Mouse (Mus musculus) thymus, postnatal 4 days (tissue): ENCODE data around the gene Btnl2.
"Not testable (repeated sequence)": the region's sequence is repeated elsewhere in the genome, so short reads cannot be mapped to it uniquely, and the experiment has no call there.

Experiments
- DNase-seq: peaks from one replicate; pipeline ENCODE4 v3.0.0; 2021

The Btnl2 gene

DNA sequence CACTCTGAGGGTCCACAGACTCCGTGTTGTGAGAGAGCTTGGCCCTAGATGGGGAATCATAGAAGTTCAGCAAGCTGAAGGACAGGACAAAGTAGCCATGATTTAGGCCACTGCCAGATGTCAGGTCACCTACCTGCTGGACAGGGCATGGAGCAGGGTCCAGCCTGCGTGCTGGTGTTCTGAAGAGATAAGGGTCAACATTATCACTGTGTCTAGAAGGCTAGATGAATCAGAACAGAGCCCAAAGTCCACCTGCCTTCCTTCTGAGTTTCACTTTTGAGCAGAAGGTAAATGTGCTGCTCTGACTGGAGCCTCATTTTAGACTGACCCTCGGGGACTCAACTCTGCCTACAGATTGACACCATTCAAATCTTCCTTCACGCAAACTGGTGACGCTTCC is at the start of gene Btnl2:
TSS of gene Btnl2 (plus strand) at position 284 of the 400 bp plus-strand sequence.
- no peak for DNase-seq

DNA sequence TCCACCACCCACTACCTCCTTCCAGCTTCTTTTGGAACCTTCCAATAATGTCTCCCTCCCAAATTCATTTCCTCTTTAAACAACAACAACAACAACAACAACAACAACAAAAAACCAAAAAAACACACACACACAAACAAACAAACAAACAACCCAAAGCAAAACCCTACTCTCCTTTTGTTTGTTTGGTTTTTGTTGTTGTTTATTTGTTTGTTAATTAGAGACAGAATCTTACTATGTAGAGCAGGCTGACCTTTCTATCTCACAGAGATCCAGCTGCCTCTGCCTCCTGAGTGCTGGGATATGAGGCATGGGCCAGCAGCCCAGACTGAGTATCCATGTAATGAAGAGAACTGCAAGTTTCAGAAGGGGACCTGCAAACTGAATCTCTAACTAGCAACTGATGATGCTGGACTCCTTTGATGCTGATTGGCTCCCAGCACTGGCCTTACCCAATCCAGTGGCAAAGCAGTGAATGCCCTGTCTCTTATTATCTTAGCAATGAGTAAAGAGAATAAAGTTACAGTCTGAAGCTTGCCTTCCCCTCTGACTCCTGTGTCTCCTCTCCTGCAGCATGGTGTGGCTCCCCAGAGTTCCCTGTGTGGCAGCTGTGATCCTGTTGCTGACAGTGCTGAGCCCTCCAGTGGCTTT is 49.1 kb upstream of the Btnl2 start, which contains the start of gene H2-Eb1:
TSS of gene H2-Eb1 (plus strand) at position 488 of the 651 bp plus-strand sequence.
- peak; percentile 86 for DNase-seq

DNA sequence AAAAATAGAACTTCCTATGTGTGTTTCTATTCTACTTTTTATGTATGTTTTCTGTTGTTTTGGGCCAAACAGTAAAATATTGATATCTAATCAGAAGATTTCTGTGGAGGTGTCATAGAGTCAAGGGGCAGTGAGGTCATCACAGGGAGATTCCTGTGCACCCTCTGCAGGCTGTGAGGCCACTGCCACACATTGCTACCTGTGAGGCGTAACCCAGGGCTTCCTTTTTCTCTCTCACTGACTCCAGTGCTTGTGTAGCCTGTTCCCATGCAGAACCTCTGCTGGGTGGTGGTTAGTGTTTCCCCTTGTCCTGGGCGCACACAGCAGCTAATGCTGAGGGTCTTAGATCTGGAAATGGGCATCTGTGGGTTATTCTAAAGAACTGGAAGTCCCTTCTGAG is 48.2 kb upstream of the Btnl2 start:
- DNase-seq: no peak

DNA sequence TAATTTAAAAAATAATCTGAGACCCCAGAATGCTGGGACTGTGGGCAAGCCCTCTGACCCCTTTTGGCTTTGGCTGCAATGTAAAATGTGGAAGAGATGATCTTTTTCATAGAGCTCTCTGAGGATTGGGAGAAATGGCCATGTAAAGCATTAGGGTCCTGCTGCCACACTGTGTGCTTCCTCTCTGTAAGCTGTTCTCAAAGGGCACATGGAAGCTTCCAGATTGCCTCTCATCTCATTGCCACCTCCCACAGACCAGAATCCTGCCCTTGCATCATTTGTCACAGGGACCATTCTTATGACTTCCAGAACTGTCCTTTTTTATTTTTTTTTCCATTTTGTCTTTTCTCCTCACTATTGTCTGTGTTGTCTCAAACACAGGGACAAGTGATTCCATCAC is 47.4 kb upstream of the Btnl2 start:
- DNase-seq: no peak

DNA sequence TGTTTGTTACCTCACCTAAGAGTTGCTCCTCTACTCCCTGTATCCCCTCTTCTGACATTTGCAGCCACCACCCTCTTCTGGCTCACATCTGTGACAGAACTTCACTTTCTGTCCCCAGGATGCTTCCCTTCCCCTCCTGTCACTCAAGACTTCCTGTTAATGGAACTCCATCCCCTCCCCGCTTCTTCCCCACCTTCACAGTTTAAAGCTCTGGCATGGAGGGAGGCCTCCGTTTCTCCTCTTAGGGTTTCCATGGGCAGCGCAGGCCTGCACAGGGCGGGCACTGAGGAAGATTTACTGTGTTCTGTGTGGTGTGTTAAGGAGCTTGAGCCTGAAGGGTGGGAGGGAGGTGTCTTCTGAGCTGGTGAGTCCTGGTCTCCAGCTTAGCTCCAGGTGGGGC is 46.5 kb upstream of the Btnl2 start:
- no peak for DNase-seq

DNA sequence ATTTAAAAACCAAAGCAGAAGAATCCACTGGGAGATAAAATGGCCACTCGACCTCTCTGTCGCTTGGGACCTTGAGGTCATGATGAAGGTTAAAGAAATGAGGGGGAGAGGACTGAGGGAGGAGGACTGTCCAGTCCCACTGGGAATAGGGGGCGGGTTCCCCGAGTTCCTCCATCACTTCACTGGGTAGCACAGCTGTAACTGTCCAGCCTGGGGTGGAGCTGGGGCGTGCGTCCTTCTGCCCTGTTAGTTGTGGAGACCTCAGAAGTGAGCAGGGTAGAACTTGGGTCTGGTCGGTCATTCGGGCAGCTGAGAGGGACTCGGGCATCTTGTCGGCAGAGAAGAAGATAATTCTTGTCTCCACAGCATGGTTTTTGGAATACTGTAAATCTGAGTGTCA is 45.4 kb upstream of the Btnl2 start:
- no peak for DNase-seq

DNA sequence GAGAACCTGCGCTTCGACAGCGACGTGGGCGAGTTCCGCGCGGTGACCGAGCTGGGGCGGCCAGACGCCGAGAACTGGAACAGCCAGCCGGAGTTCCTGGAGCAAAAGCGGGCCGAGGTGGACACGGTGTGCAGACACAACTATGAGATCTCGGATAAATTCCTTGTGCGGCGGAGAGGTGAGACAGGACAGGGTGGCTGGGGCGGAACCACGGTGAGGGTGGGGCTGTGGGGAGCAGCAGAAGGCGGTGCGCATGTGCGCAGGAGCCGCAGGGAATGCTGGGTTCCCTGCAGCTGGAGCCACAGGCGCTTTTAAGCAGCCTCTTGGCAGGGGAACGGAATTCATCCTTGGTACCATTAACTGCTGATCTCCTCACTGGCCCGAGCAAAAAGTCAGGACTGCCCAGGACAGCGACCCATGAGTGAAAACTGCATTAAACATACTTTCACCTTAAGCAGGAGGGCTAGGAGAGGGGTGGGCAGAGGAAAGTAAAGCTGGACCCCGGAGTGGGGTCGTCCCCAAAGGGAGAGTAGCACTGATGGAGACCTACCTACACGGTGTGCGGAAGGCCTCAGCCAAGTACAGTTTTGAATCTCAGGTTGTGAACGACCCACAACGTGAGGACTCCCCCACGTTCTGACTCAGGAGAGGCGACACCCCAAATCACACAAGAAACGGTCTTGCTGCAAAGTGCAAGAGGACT is 44.8 kb upstream of the Btnl2 start:
- peak; percentile 82 for DNase-seq

DNA sequence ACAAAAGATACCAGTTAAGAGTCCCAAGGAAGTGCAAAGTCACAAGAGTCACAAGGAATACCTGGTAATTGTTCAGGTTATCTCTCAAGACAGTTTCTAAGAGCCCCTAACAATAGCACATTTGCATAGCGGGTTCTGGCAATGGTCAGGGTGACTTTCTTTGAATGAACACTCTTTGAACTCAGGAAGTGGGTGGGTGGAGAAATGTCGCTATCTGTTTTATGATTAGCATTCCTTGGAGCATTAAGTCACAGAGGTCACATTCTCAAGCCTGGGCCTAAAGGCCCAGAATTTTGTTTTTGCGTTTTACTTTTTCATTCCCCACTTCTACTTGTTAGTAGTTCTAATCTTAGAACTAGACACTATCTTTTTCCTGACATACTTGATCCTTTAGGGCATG is 44.1 kb upstream of the Btnl2 start:
- not testable (repeated sequence) for DNase-seq

DNA sequence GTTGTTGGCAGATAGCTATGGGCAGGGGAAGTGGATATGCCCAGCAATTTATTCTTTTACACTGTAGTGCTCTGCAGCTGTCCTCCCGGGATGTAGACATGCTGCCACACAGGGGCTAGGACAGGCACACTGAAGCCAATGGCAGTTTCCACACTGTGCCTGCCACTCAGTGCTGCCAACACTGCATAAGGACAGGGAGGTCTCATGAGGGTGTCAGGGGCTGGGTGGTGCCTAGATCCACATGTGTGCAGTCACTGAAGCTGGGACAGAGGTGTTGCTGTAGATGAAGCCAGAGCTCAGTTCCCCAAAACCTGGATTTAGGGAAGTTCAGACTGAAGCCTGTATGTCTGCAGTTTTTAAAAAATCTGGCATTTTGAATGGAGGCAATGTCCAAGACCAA is 42.4 kb upstream of the Btnl2 start:
- DNase-seq: peak; percentile 41

DNA sequence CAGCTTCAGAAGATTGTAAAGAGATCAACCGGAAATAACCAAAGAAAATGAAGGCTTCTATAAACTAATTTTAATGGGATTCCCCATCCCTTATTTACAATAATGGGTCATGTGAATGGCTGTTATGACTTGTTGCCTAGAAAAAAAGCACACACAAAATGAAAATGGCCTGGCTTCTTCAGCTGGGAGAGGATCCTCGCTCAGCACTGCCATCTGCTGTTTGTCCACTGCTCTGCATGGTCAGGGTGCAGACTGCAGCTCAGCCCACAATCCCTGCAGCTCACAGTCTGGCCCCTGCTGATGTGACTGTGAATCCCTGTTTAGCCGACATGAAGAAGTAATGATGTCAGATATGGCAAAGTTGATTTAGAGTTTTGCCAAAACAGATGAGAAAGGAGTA is 41.2 kb upstream of the Btnl2 start:
- peak; percentile 93 for DNase-seq

DNA sequence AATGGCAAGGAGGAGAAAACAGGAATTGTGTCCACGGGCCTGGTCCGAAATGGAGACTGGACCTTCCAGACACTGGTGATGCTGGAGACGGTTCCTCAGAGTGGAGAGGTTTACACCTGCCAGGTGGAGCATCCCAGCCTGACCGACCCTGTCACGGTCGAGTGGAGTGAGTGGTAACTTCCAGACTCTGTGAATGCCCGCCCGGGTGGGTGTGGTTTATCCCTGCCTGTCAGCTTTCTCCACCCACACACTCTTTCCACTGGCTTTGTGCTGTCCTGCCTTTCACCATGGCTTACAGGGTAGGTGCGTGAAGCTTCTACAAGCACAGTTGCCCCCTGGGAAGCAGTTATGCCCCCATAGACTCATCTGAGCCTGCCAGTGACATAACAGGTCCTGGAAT is 40.3 kb upstream of the Btnl2 start:
- DNase-seq: no peak

DNA sequence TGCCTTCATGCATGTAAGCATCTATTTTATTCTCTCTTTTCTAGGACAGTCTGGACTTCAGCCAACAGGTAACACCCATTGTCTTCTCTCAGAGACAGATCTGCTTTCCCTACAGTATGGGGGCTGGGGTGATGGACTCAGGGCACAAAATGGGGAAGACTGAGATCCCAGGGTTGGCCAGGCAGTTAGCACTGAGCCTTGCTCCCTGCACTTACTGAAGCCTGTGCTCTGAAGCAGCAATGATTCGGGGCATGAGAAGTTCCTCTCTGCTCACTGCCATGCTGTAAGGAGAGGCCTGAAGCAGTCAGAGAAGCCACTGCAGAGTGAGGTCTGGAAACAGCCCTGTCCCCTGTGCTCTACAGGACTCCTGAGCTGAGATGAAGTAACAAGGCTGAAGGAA is 39.1 kb upstream of the Btnl2 start:
- DNase-seq: no peak

DNA sequence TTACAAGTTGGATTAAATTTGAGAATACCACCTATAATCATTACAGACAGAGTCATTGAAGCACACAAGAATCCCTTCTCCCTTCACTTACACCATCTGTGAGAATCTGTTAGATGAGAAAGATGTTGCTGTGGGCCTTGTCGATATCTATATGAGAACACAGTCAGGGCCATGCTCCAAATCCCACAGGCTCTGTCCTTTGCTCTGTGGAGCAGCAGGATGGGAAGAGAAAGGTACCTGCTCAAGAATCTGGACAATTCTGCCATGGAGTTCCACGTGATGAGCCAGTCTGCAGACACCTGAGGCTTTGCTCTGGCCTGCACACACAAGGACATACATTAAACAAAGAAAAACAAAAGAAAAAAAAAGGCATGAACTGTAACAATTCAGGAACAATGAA is 37.9 kb upstream of the Btnl2 start:
- DNase-seq: no peak

DNA sequence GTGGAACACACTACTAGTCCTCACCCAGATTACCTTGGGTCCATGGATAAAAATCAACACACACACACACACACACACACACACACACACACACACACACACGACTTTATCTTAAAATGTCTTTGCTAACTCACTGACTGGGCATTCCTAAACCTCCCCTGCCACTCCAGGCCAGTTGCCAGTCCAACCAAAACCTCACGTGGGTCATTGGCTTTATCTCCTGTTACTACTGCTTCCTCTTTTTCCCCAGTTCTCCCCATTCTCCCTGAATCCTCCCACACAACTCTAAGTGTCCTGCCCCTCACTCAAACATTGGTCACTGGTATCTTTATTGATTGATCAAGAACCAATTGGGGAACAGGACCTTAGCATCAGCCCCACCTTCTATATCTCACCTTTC is 37.3 kb upstream of the Btnl2 start:
- no peak for DNase-seq

DNA sequence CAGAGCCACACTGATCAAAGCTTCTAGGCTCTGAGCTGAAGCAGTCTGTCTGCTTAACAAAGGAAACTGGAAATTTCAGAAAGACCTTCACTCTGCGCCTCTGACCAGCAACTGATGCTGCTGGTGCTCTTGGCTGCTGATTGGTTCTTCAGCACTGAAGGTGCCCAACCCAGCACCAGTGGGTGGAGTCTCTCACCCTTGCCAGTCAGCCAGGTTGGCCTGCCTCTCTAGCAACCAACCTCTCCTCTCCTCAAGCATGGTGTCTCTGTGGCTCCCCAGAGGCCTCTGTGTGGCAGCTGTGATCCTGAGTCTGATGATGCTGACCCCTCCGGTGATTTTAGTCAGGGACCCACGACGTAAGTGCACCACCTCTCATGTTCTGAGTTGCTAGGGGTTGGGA is 29.2 kb upstream of the Btnl2 start, which contains the start of gene H2-Eb2:
TSS of gene H2-Eb2 (plus strand) at position 230 of the 400 bp plus-strand sequence.
- peak; percentile 53 for DNase-seq

DNA sequence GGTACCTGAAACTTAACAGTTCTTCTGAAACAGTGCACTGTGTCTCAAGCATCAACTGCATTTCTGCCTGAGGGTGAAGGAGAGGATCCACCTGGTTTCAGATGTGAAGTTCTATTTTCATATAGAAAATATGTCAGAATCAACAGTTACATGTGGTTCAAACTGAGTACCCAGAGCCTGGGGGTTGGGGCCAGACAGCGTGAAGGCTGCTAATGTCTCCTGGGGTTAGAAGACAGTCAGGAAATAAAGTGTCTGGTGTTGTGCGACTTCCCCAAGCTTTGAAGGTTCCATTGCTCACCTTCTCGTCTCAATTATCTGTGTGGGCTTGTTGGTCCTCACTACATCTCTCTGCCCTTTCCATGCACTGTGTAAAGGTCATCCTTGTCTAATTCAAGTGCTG is 28.2 kb upstream of the Btnl2 start:
- DNase-seq: no peak

DNA sequence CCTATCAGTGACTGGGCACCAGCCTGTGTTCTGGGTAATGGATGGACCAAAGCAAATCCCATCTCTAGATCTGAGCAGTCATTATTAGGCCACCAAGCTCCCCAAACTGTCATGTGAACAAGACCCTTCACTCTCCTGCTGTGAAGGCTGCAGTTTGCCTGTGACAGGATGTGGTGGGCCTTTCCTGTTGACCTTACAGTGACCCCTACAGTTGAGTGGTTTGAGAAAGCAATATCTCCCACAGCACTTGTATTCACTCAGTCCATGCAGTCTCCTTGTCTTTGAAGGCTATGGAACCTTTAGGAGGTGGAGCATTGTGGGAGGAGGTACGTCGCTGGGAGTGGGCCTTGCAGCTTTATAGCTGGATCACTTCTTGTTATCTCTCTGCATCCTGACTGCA is 24.8 kb upstream of the Btnl2 start:
- no peak for DNase-seq

DNA sequence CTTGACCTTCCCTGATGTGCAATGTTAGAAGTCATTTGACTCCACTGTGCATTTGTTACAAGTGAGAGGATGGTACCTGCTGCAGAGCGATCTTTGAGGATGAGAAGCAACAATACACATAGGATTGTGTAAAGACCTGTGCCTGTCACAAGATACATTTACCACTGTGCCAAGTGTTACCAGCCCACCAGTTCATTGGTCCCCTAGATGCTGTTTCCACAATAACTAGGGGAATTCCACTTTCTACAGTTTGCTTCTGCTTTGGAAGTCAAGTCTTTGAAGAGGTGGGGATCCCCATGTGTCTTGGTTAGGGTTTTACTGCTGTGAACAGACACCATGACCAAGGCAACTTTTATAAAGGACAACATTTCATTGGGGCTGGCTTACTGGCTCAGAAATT is 23.4 kb upstream of the Btnl2 start:
- no peak for DNase-seq

DNA sequence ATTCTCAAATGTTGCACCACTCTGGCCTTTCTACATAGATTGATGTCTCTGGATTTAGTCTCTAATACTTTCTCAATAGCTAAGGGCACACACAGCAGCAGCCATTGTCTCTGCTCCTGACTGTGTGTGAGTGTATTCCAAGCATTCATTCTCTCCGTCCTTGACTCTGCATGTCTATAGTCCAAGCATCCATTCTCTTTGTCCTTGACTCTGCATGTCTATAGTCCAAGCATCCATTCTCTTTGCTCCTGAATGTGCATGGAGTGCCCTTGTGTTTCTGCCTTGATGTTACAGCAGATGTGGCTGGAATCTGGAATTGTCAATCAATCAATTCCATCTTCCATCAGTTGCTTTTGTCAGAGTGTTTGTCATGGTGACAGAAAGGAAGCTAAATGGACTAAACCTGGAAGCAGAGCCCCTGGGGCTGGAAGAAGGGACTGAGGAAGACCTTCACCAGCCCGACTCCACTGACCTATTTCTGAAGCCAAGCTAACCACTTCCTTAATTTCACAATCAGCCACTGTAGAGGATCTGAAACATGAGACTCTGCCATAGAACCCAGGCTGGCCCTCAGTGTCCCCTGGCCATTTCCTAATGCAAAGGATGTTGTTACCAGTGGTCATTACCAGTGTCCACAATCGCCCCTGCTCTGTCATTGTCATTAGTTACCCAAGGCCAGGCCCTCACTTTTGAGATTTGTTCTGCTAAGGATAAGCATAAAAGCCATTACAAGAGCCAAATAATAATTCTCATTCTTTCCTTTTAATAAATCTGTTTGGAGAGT is 13.8 kb upstream of the Btnl2 start:
- no peak for DNase-seq

DNA sequence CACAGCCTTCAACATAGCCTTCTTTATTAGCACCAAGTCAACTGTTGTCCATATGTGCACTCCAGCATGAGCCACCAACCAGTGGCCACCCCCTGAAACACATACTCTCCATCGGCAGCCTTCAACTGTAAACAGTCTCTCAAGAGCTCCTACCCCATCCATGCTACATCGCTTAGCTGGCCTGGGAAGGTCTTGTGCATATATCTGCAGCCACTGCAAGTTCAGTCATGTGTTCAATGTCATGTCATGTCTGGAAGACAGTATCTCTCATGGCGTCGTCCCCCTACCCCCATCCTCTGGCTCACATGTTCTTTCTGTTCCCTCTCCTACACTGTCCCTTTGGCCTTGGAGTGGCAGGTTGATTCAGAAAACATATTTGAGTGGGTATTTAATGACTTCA is 9.7 kb upstream of the Btnl2 start:
- DNase-seq: no peak

DNA sequence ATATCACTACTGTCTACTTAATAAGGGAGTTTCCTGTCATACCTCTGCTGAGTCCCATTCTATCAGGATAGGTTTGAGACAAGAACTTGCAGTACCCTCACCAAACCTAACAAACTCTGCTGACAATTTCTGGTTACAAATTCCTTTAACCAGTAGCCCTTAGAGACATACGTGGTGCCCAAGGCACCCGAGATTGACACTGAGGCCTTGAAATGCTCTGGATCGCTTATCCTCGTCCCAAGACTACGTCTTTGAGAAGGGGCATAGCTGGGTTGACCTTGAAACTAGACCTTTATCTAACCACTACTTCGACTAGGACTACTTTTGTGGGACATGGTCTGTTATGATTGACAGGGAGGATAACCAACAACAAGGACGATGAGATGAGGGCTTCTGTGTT is 9.1 kb upstream of the Btnl2 start:
- no peak for DNase-seq

DNA sequence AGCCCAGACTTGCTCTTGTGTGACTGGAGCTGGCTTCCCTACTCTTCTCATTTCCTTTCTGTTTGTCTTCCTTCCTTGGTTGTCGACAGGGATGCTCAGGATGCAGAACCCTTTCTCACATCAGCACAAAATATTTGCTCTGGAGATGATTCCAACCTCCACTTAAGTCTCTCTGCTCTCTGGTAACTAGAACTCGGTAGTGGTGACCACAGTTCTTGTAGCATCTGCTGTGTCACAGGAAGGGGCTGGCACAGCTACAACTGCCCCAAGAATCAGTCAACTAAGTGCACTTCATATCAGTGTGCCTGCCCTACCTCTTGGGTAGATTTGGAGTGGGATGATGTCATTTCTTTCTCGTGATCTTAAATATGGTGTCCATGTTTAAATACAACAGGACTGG is 8.6 kb upstream of the Btnl2 start:
- no peak for DNase-seq

DNA sequence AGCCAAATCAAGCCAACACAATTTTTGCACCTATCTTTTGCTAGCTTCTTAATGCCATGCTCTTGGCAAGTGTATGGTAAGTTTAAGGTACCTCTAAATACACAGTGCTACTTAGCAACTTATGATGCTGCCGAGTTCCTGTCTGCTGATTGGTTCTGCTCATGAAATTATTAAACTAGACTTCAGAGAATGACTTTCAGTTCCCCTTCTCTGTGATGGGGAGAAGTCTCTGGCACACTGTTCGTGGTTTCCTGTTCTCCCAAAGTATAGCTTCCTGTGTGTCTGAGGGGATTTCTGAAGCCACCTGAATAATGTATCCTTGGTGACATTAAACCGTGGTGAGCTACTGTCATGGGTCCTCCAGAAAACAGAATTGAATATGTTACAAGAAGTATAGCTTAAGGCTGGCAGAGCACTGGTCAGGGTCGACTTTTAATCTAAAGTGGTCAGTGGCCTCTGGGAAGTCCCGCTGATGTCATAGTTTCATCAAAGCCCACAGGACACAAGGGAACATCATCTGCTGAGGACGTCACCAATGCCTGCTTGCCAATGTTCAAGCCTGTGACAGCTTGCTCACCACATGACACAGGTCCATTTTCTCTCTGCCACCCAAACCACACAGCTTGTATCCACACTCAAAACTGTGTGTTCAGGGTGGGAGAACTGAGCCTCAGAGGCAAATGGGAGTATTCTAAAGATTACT is 6.9 kb upstream of the Btnl2 start:
- DNase-seq: peak; percentile 73
